Mouse (Mus musculus) layer of hippocampus, adult 9-11 months (tissue): ENCODE results near the gene Mcm3ap.

Experiments
- DNase-seq: peaks from one replicate; pipeline ENCODE4 v3.0.0; 2022

Mcm3ap gene

GRCm38 (mm10) chr10:76468203-76469162 is at the start of gene Mcm3ap, which contains the start of gene Ybey:
TSS of gene Mcm3ap (plus strand) at chr10:76468927.
TSS of gene Ybey (minus strand) at chr10:76469114.
- DNase-seq, result peak; percentile 86

GRCm38 (mm10) chr10:76425674-76426073 is 43.1 kb upstream of the Mcm3ap start:
- DNase-seq, result no peak

GRCm38 (mm10) chr10:76433925-76434324 is 34.8 kb upstream of the Mcm3ap start:
- DNase-seq, result no peak

- DNase-seq, result no peak
Observed at GRCm38 (mm10) chr10:76439107-76439890, 29.4 kb upstream of the Mcm3ap start.

- DNase-seq, result no peak
Observed at GRCm38 (mm10) chr10:76440281-76440680, 28.4 kb upstream of the Mcm3ap start, which contains the start of gene AC141477.1. TSS of gene AC141477.1 (minus strand) at chr10:76440444.

DNA sequence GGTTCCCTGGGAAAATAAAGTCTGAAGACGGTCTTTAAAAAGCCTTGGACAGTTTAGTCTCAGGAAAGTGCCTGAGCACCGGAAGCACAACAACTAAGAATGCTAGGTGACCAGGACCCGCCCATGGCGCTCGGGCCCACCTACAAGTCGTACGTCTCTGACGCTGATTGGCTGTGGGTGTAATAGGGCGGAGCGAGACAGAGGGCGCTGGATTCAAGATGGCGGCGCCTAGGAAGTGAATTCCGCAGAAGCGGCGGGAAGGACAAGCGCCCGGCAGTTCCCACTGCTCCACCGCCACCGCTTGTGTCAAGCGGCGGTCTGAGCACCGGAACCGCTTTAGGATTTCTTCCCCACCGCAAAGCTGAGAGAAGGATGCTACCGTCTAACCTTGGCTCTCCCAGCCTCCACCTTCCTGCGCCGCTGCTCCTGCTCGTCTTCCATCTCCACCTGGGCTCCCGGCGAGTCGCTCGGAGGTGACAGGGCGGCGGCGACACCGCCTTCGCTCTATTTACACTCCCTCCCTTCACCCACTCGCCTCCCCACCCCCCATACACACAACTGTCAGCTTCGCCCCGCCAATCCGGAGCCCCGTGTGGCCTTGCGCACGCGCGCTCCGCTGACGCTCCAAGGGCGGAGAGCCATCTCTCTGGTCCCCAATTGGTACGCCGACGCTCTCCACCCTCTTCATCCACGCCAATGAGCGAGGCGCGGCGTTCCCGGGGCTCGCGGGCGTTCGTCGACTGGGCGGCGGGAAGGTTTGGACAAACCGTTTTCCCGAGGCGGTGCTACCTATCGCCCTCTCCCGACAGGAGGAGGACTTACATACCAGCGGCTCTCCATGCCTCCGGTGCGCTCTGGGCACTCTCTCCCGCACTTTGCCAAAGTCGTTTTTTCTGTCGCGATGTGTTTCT is 26.3 kb upstream of the Mcm3ap start, which contains the start of gene Pcnt:
TSS of gene Pcnt (minus strand) at position 609 of the 911 bp plus-strand sequence.
- peak; percentile 98 for DNase-seq

DNA sequence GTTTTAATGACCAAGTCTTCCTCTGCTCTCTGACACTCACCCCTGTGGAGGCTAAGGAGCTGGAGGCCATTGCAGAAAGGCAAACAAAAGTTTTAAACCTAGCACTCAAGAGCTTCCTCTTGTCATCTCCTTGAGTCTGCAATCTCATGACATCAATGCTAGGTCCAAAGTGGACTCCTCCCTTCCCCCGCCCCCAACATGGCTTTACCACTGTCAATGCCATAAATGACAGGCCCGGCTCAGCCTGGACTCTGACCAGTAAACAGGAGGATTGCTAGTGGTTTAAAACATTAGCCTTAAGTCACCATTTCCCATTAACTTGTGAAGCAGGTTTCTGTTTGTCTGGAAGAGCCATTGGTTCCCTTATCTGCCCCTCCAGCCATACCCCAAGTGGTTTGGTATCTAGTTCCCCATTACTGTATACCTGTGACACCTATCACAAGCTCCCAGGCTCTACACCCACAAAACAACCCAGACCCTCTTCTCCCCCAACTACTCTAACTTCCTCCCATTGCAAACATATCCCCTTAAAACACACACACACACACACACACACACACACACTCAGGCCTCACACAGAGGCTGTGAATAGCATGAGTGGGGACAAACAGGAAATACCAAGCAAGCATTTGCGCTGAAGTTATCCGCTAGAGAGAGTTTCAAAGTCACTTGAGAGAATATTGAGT is 22.6 kb upstream of the Mcm3ap start:
- no peak for DNase-seq

- no peak for DNase-seq
Observed at GRCm38 (mm10) chr10:76447406-76448229, 21.1 kb upstream of the Mcm3ap start.

DNA sequence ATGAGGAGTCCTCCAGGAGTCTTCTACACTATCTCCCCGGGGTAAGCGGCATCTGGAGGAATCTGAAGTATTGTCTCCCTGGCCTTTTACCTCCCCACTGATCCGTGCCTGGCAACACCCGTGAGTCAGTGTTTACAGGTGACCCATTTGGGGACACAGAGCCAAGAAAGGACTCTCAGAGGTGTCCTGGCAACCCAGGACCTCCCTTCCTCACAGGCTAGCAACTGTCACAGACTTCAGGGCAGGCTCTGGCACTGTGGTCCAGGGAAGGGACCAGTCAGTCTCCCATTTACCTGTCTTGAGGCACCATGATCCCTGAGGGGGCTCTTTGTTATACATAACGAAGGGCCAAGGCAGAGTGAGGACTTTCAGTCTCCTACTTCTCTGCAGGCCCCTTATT is 19.9 kb upstream of the Mcm3ap start, which contains the start of gene 2610028H24Rik:
TSS of gene 2610028H24Rik (plus strand) at position 231 of the 400 bp plus-strand sequence.
- DNase-seq, result no peak

- DNase-seq, result peak; percentile 43
Observed at GRCm38 (mm10) chr10:76455289-76455688, 13.4 kb upstream of the Mcm3ap start.

DNA sequence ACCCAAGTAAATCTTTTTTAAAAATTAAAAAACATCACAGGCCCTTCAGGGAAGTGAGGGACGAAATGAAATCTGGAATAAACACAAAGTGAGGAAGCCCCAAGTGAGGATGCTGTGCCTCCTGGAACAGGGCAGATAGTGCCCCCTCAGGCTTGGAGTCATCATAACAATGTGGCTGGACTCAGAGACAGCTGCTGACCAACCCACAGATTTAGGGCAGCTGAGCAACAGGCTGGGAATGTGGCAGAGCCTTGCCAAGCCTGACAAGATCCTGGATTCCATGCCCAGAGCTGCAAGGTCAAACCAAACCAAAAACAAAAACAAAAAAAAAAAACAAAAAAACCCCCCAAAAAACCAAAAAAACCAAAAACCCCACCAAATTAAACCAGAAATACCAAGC is 7.5 kb upstream of the Mcm3ap start:
- DNase-seq, result no peak

- DNase-seq, result no peak
Observed at GRCm38 (mm10) chr10:76462312-76462711, 6.4 kb upstream of the Mcm3ap start.

- no peak for DNase-seq
Observed at GRCm38 (mm10) chr10:76462721-76463120, 6.0 kb upstream of the Mcm3ap start.

DNA sequence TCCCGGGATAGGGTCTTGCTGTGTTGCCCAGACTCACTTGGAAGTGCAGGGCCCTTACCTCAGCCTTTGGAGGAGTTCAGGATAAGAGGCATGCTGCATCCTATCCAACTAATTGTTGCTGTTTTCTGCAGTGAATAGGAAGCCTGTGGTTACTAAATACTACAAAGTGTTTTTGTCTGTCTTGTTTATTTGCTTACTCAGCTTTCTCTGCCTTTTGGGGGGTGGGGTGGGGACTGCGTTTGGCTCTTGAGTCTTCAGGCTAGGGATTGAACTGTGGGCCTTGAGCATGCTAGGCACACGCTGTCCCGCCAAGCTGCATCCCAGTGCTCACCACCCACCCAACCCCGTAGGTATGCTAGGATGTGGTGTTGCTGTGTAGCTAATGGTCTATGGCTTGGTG is 5.0 kb downstream of the Mcm3ap start:
- no peak for DNase-seq

GRCm38 (mm10) chr10:76480851-76481250 is 12.1 kb downstream of the Mcm3ap start:
- no peak for DNase-seq

- DNase-seq, result no peak
Observed at GRCm38 (mm10) chr10:76481480-76481879, 12.8 kb downstream of the Mcm3ap start.

GRCm38 (mm10) chr10:76486302-76486701 is 17.6 kb downstream of the Mcm3ap start:
- DNase-seq, result no peak

DNA sequence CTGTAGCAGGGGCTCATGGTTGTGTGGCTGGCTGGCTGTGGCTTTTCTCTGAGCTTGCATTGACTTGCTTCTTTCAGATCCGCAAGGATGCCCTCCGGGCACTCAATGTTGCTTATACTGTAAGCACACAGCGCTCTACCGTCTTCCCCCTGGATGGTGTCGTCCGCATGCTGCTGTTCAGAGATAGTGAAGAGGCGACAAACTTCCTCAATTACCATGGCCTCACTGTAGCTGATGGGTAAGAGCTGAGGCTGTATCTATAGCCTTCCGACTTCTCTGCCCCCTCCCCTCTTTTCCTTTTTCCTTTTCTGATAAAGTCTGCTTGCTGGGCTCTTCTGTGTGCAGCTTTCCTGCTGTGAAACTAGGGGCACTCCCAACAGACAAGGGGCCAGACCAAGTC is 19.5 kb downstream of the Mcm3ap start:
- DNase-seq, result no peak

GRCm38 (mm10) chr10:76489205-76489604 is 20.5 kb downstream of the Mcm3ap start:
- DNase-seq, result no peak

DNA sequence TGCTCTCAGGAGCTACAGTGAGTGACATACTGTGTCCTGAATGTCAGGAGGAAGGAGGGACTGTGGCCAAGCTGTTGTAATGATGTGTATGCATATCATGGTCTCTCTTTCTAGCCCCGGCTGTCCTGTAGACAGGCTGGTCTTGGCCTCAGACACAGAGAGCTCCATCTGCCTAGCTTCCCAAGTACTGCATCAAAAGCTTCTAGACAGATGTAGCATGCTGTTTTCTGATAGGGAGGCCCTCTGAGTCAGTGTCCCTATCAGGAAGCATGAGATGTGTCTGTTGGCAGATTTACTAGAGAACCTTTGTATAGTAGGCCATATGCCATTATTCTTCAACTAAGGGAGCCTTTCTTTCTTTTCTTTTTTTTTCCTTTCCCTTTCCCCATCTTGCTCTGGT is 24.8 kb downstream of the Mcm3ap start:
- no peak for DNase-seq

- no peak for DNase-seq
Observed at GRCm38 (mm10) chr10:76495501-76495900, 26.8 kb downstream of the Mcm3ap start.
